Mouse (Mus musculus) midbrain, embryonic 14.5 days (tissue): ENCODE data around the gene Rbl2. TPM values are rescaled to one million over a fixed set of nuclear protein-coding genes. Genes with fewer than 3 reads are reported as not detected.

ENCODE experiments used
- ATAC-seq: fragments of 200-750 bp; cut with Nextera tagmentation; 2 replicates; pipeline ENCODE4 v1.8.0; 2017; ENCODE audit warnings: moderate number of reproducible peaks, moderate library complexity; ENCODE audit not compliant: low FRiP score, low TSS enrichment
- DNase-seq: peaks from one replicate; pipeline ENCODE4 v3.0.0-alpha.2; 2015
- H3K27ac ChIP-seq: fragments of 300-500 bp; sonication (generic); replicated peaks from 2 replicates; pipeline ENCODE4 v1.5.1; 2014; ENCODE audit warnings: mild to moderate bottlenecking, low read depth, low read length, moderate library complexity
- H3K27me3 ChIP-seq: fragments of 300-500 bp; sonication (generic); 2 replicates; pipeline ENCODE4 v1.6.1; 2014; ENCODE audit warnings: low read length, control low read depth, mixed read lengths; ENCODE audit not compliant: control insufficient read depth, insufficient read depth
- H3K36me3 ChIP-seq: fragments of 300-500 bp; sonication (generic); 2 replicates; pipeline ENCODE4 v1.6.1; 2014; ENCODE audit warnings: low read length, control low read depth; ENCODE audit not compliant: control insufficient read depth, insufficient read depth
- H3K4me1 ChIP-seq: fragments of 300-500 bp; sonication (generic); 2 replicates; pipeline ENCODE4 v1.6.1; 2014; ENCODE audit warnings: mild to moderate bottlenecking, antibody characterized with exemption, low read length, control low read depth; ENCODE audit not compliant: control insufficient read depth, insufficient read depth
- H3K4me2 ChIP-seq: fragments of 300-500 bp; sonication (generic); 2 replicates; pipeline ENCODE4 v1.6.1; 2014; ENCODE audit warnings: mild to moderate bottlenecking, low read length, moderate library complexity
- H3K4me3 ChIP-seq: fragments of 300-500 bp; sonication (generic); replicated peaks from 2 replicates; pipeline ENCODE4 v1.5.1; 2014; ENCODE audit warnings: low read depth, low read length
- H3K9ac ChIP-seq: fragments of 300-500 bp; sonication (generic); replicated peaks from 2 replicates; pipeline ENCODE4 v1.6.1; 2014; ENCODE audit warnings: mild to moderate bottlenecking, low read length, moderate library complexity
- H3K9me3 ChIP-seq: fragments of 300-500 bp; sonication (generic); 2 replicates; pipeline ENCODE4 v1.6.1; 2016; ENCODE audit warnings: low read length, control low read depth, mixed read lengths; ENCODE audit not compliant: control insufficient read depth
- WGBS: fragments of 180-500 bp; shearing (Covaris S2); extraction: QIAGEN DNeasy Blood & Tissue Kit; methylation state at CpG from one replicate; pipeline ENCODE4 v1.1.7; 2014; 5-methylcytosine and 5-hydroxymethylcytosine counted together
- polyA plus RNA-seq: library from polyadenylated mRNA; unstranded; fragments of >200 nt; fragmentation: Nextera tagmentation; extraction: Ambion mirVana; gene quantifications from 2 replicates; pipeline ENCODE4 v1.2.1, GENCODE M21; 2014

Gene Rbl2
- polyA plus RNA-seq, 1 experiment from 2014 or later, result 23.8 TPM

DNA sequence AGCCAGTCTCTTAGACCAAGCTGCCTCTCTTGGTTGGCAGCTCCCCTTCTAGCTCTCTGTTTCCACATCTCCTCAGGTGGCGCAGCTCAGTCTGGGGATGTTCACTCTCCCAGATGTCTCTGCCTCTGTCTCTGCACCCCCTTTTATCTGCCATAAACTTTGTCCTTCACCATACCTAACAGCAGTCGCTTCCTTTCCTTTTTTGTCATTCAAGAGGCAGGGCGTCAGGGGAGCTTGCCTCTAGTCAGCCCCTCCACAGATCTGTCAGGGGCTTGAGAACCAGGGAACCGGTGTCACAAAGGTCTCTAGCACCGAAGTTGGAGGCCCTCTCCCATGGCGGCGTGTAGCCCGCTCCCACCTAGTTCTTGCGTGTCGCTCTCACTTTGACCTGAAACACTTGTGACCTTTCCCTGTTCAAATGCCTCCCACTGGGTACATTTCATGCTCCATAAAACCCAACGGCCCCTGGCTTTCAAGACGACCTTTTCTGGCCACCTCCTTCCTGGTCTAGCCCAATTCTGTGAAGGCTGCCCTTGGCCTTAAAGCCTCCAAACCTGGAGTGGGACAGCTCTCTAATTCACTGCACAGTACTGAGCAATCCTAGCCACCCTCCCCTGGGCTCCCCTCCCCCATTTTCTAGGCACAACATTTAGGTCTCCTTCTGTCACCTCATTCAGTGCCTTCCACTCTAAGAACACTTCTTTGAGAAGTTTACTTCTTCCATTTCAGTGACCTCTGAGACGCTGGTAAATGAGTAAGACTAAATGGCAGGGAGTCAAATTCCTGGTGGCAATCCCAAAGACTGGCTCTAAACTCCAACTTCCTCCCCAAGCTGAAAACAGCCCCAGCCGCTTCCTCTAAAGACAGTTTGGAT is 65.7 kb downstream of the Rbl2 start:
- WGBS, result 66% methylated on average over 14 of the region's 14 CpGs
- Histone ChIP-seq H3K36me3 (0 out of 2 replicates have a peak, but pooled peaks cover 4% of the 10 kb centered on the region), H3K27me3 (no peaks in the 10 kb centered on the region), H3K9ac (no peak overlapping the region), H3K4me3 (no peak overlapping the region), H3K4me1 (peaks cover 10% of the 10 kb centered on the region), H3K27ac (0 out of 2 replicates have a peak overlapping the region, but pooled peaks have one; percentile 27), H3K9me3 (no peaks in the 10 kb centered on the region), H3K4me2 (no peak overlapping the region)
- no peak for DNase-seq
- ATAC-seq, result no peak

DNA sequence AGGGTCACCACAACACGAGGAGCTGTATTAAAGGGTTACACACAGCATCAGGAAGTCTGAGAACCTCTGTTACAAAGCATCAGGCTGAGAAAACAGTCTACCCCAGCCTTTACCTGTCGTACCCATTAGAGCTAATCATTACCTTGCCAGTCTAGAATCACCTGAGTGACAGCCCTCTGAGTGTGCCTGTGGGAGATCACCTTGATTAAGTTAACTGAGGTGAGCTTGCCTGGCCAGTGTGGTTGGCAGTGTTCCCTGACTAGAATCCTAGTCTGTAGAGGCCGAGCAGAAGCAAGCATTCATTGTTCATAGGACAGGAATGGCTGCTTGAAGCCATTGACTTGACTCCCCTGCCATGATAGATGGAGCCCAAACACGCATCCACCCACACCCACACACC is 71.0 kb downstream of the Rbl2 start:
- DNase-seq, result no peak
- H3K9me3 ChIP-seq, result 0 out of 2 replicates have a peak, but pooled peaks cover 3% of the 10 kb centered on the region
- no peak overlapping the region for H3K4me3 ChIP-seq
- H3K4me1 ChIP-seq, result no peaks in the 10 kb centered on the region
- H3K27me3 ChIP-seq, result no peaks in the 10 kb centered on the region
- 92% methylated on average over 4 of the region's 4 CpGs for WGBS
- ATAC-seq, result no peak
- no peak overlapping the region for H3K4me2 ChIP-seq
- no peak overlapping the region for H3K27ac ChIP-seq
- no peaks in the 10 kb centered on the region for H3K36me3 ChIP-seq
- H3K9ac ChIP-seq, result no peak overlapping the region

DNA sequence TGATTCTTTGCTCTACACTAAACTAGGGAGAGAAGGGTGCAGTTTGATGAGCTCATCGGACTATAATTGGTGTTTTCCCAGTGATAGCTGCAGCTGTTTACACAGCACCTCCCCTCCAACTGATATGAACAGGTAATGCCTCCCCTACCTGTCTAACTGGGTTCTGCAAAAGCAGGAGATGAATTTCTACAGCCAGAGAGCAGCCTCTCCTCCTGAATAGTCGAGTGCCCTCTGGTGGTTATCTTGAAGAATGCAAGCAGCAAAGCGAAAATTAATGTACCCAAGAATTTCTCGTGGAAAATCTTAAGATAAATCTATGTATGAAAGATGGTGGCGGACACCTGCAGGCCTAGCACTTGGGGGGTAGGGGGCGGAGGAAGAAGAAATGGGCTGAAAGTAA is 77.9 kb downstream of the Rbl2 start:
- Histone ChIP-seq H3K27ac (no peak overlapping the region), H3K9me3 (no peaks in the 10 kb centered on the region), H3K9ac (no peak overlapping the region), H3K4me3 (no peak overlapping the region), H3K4me2 (no peak overlapping the region), H3K27me3 (no peaks in the 10 kb centered on the region), H3K4me1 (no peaks in the 10 kb centered on the region), H3K36me3 (no peaks in the 10 kb centered on the region)
- no peak for ATAC-seq
- DNase-seq, result peak; percentile 88
- WGBS, result 10% methylated on average over 6 of the region's 6 CpGs

DNA sequence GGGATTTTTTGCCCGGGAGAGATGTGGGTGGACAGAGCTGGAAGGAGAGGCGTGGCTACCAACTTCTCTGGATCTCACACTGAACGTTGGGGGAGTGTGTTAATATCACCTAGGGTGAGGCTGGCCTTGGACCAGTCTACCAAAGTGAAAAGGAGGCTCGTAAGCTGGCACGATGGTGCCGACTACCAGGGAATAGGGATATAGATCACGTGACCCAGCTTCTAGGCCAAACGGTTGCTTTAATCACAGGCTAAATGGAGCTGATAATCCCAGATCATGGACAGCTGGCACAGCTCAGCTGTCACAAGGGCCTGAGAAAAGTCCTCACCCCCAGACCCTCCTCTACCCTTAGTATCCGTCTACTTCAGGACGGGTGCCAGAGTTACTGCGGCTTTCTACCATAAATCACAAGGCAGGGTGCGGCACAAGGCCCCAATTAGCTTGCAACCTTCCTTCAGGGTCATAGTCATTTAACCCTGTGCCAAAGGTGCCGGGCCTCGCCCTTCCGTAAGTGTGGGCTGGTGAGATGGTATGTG is 78.9 kb downstream of the Rbl2 start:
- H3K36me3 ChIP-seq, result no peaks in the 10 kb centered on the region
- no peaks in the 10 kb centered on the region for H3K4me1 ChIP-seq
- DNase-seq (no peak), ATAC-seq (no peak)
- no peaks in the 10 kb centered on the region for H3K27me3 ChIP-seq
- no peak overlapping the region for H3K9ac ChIP-seq
- WGBS, result 83% methylated on average over 15 of the region's 15 CpGs
- no peak overlapping the region for H3K4me2 ChIP-seq
- no peak overlapping the region for H3K27ac ChIP-seq
- no peaks in the 10 kb centered on the region; the same call in 1 of the 2 replicates for H3K9me3 ChIP-seq
- H3K4me3 ChIP-seq, result no peak overlapping the region

- DNase-seq, result no peak
- Histone ChIP-seq H3K9ac (no peak overlapping the region), H3K27me3 (no peaks in the 10 kb centered on the region), H3K4me1 (no peaks in the 10 kb centered on the region), H3K4me3 (no peak overlapping the region), H3K9me3 (peaks cover 3% of the 10 kb centered on the region; the same call in 1 of the 2 replicates), H3K4me2 (no peak overlapping the region), H3K36me3 (no peaks in the 10 kb centered on the region), H3K27ac (no peak overlapping the region)
- WGBS, result 72% methylated on average over 3 of the region's 3 CpGs
- no peak for ATAC-seq
These were observed 79.4 kb downstream of the Rbl2 start for GRCm38 (mm10) chr8:91149298-91149697.

DNA sequence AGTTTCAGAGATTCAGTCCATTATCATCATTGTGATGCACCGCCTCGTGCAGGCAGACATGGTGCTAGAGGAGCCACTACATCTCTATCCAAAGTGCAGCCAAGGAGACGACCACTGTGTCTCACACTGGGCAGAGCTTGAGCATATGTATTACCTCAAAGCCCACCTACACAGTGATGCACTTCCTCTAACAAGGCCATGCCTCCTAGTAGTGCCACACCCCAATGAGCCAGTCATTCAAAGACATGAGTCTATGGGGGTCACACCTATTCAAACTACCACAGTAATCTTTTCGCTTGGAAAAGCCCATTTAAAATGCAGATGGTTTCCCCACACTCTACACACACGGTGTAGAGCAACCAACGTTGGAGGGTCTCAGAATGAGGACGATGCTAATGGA is 81.7 kb downstream of the Rbl2 start:
- 90% methylated on average over 7 of the region's 7 CpGs for WGBS
- Histone ChIP-seq H3K36me3 (no peaks in the 10 kb centered on the region), H3K9me3 (peaks cover 3% of the 10 kb centered on the region; the same call in 1 of the 2 replicates), H3K9ac (no peak overlapping the region), H3K4me2 (no peak overlapping the region), H3K4me1 (no peaks in the 10 kb centered on the region), H3K27ac (no peak overlapping the region), H3K4me3 (no peak overlapping the region), H3K27me3 (no peaks in the 10 kb centered on the region)
- ATAC-seq, result no peak
- DNase-seq, result no peak

- H3K27me3 ChIP-seq, result no peaks in the 10 kb centered on the region
- 80% methylated on average over 3 of the region's 3 CpGs for WGBS
- no peak overlapping the region for H3K4me3 ChIP-seq
- H3K36me3 ChIP-seq, result no peaks in the 10 kb centered on the region
- H3K4me2 ChIP-seq, result no peak overlapping the region
- DNase-seq (no peak), ATAC-seq (no peak)
- H3K9ac ChIP-seq, result no peak overlapping the region
- no peak overlapping the region for H3K27ac ChIP-seq
- no peaks in the 10 kb centered on the region for H3K4me1 ChIP-seq
- peaks cover 3% of the 10 kb centered on the region; the same call in 1 of the 2 replicates for H3K9me3 ChIP-seq
These were observed 84.0 kb downstream of the Rbl2 start for GRCm38 (mm10) chr8:91153831-91154230.

- H3K9me3 ChIP-seq, result peaks cover 3% of the 10 kb centered on the region; the same call in 1 of the 2 replicates
- H3K4me3 ChIP-seq, result no peak overlapping the region
- H3K27ac ChIP-seq, result no peak overlapping the region
- DNase-seq (no peak), ATAC-seq (no peak)
- peaks cover 4% of the 10 kb centered on the region for H3K4me1 ChIP-seq
- no peak overlapping the region for H3K9ac ChIP-seq
- H3K27me3 ChIP-seq, result no peaks in the 10 kb centered on the region
- no peaks in the 10 kb centered on the region for H3K36me3 ChIP-seq
- H3K4me2 ChIP-seq, result no peak overlapping the region
- WGBS, result 48% methylated on average over 6 of the region's 6 CpGs
These were observed 84.7 kb downstream of the Rbl2 start for GRCm38 (mm10) chr8:91154564-91154963.

DNA sequence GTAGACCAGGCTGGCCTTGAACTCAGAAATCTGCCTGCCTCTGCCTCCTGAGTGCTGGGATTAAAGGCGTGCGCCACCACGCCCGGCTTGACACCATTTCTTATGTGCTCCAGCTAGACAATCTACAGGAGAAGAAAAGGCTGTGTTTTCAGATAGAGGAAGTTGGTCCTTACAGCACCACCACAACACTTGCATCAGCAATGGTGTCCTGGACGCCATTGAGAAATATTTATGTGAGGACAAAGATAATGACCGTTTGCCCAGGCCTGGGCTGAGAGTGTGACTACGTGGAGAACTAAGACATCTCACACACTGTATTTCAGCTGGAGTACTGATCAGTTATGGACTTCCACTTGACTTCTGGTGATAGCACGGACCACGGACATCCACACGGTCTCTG is 88.8 kb downstream of the Rbl2 start:
- H3K9me3 ChIP-seq, result peaks cover 3% of the 10 kb centered on the region; the same call in 1 of the 2 replicates
- H3K9ac ChIP-seq, result no peak overlapping the region
- no peak overlapping the region for H3K27ac ChIP-seq
- no peaks in the 10 kb centered on the region for H3K36me3 ChIP-seq
- 97% methylated on average over 10 of the region's 10 CpGs for WGBS
- H3K4me1 ChIP-seq, result peaks cover 15% of the 10 kb centered on the region
- DNase-seq (no peak), ATAC-seq (no peak)
- no peak overlapping the region for H3K4me3 ChIP-seq
- no peaks in the 10 kb centered on the region for H3K27me3 ChIP-seq
- no peak overlapping the region for H3K4me2 ChIP-seq
